Mouse (Mus musculus) lung, postnatal 25 days (tissue): ENCODE results near the gene Sec11a.

Source experiments
- DNase-seq: peaks from one replicate; pipeline ENCODE4 v3.0.0; 2022; ENCODE audit warnings: low spot score

Gene Sec11a

GRCm38 (mm10) chr7:80855316-80855715 is 92.3 kb downstream of the Sec11a start:
- DNase-seq = no peak
